Mouse (Mus musculus): ENCODE data around the gene Haus2. TPM values are rescaled to one million over a fixed set of nuclear protein-coding genes. Genes with fewer than 3 reads are reported as not detected.
A peak's percentile ranks its signal among the peaks of the same experiment; 100 is the strongest.
"Not testable (repeated sequence)": the region's sequence is repeated elsewhere in the genome, so short reads cannot be mapped to it uniquely, and the experiment has no call there.

The Haus2 gene
- polyA plus RNA-seq, 1 experiment = 6.8 TPM

GRCm38 (mm10) chr2:120567798-120568320, 41.3 kb upstream of the Haus2 start:
- H3K27ac ChIP-seq (ENCODE audit: control insufficient read depth, insufficient read depth, low read depth, low read length, poor library complexity) = peak overlapping the region; percentile 95
- H3K4me3 ChIP-seq (replicated peaks; ENCODE audit: control insufficient read depth, low read depth, low read length) = peak overlapping the region; percentile 99
- no peak for TF ChIP-seq POLR2A (IDR thresholded peaks at IDR 0.05; ENCODE audit: borderline replicate concordance, control insufficient read depth, low read depth, low read length)
- no peak for TF ChIP-seq CTCF (IDR thresholded peaks at IDR 0.05; ENCODE audit: control insufficient read depth, insufficient read depth, low read length)
- under 1% methylated on average over 22 of the region's 22 CpGs for WGBS
- peaks cover 2% of the 10 kb centered on the region; the same call in 1 of the 2 replicates for H3K4me1 ChIP-seq (ENCODE audit: control insufficient read depth, insufficient read depth, low read length)

- Histone ChIP-seq H3K4me3 (replicated peaks; ENCODE audit: control insufficient read depth, low read depth, low read length) (no peak overlapping the region), H3K27ac (ENCODE audit: control insufficient read depth, insufficient read depth, low read depth, low read length, poor library complexity) (no peak overlapping the region), H3K4me1 (ENCODE audit: control insufficient read depth, insufficient read depth, low read length) (peaks cover 2% of the 10 kb centered on the region; the same call in 1 of the 2 replicates)
- no peak for TF ChIP-seq CTCF (IDR thresholded peaks at IDR 0.05; ENCODE audit: control insufficient read depth, insufficient read depth, low read length)
- TF ChIP-seq POLR2A (IDR thresholded peaks at IDR 0.05; ENCODE audit: borderline replicate concordance, control insufficient read depth, low read depth, low read length) = no peak
- WGBS = 85% methylated on average over 3 of the region's 3 CpGs
These were observed 38.1 kb upstream of the Haus2 start for GRCm38 (mm10) chr2:120571081-120571480.

DNA sequence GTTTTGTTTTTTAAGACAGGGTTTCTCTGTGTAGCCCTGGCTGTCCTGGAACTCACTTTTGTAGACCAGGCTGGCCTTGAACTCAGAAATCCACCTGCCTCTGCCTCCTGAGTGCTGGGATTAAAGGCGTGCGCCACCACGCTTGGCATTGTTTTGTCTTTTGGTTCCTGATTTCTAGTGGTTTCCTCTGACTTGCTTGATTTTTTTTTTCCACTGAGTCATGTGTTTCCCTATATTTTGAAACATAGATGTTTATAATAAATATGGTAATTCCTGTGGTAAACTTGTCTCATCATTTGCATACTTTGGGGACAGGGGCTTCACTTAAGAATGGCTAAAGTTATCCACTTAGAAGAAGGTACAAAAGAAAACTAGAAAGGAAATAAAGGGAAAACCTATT, 37.0 kb upstream of the Haus2 start:
- H3K27ac ChIP-seq (ENCODE audit: control insufficient read depth, insufficient read depth, low read depth, low read length, poor library complexity); H3K4me3 ChIP-seq (replicated peaks; ENCODE audit: control insufficient read depth, low read depth, low read length); H3K4me1 ChIP-seq (ENCODE audit: control insufficient read depth, insufficient read depth, low read length): not testable (repeated sequence)
- 52% methylated on average over 3 of the region's 3 CpGs for WGBS

GRCm38 (mm10) chr2:120575121-120575520, 34.1 kb upstream of the Haus2 start:
- H3K4me3 ChIP-seq (replicated peaks; ENCODE audit: control insufficient read depth, low read depth, low read length) = no peak overlapping the region
- 53% methylated on average over 3 of the region's 3 CpGs for WGBS
- TF ChIP-seq POLR2A (IDR thresholded peaks at IDR 0.05; ENCODE audit: borderline replicate concordance, control insufficient read depth, low read depth, low read length) (no peak), CTCF (IDR thresholded peaks at IDR 0.05; ENCODE audit: control insufficient read depth, insufficient read depth, low read length) (no peak)
- peaks cover 2% of the 10 kb centered on the region; the same call in 1 of the 2 replicates for H3K4me1 ChIP-seq (ENCODE audit: control insufficient read depth, insufficient read depth, low read length)
- H3K27ac ChIP-seq (ENCODE audit: control insufficient read depth, insufficient read depth, low read depth, low read length, poor library complexity) = no peak overlapping the region

GRCm38 (mm10) chr2:120575978-120576377, 33.2 kb upstream of the Haus2 start:
- no peak overlapping the region for H3K27ac ChIP-seq (ENCODE audit: control insufficient read depth, insufficient read depth, low read depth, low read length, poor library complexity)
- 46% methylated on average over 2 of the region's 2 CpGs for WGBS
- TF ChIP-seq POLR2A (IDR thresholded peaks at IDR 0.05; ENCODE audit: borderline replicate concordance, control insufficient read depth, low read depth, low read length) (no peak), CTCF (IDR thresholded peaks at IDR 0.05; ENCODE audit: control insufficient read depth, insufficient read depth, low read length) (no peak)
- no peak overlapping the region for H3K4me3 ChIP-seq (replicated peaks; ENCODE audit: control insufficient read depth, low read depth, low read length)
- H3K4me1 ChIP-seq (ENCODE audit: control insufficient read depth, insufficient read depth, low read length) = peaks cover 2% of the 10 kb centered on the region; the same call in 1 of the 2 replicates

DNA sequence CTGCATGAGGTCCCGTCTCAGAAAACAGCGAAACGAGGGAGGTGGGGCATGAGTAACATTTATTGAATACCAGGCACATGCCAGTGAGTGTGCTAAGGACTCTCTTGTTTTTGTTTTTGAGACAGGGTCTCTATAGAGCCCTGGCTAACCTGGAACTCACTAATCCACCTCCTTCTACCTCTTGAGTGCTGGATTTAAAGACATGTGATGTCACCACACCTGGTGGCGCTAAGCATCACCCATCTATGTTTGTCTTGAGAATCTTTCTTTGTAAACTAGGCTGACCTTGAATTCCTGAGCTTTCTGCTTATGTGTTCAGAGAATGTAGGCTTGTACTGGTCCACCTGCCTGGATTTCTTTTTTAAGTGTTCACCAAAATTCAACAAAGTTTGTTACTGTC, 31.4 kb upstream of the Haus2 start:
- Histone ChIP-seq H3K4me1 (ENCODE audit: control insufficient read depth, insufficient read depth, low read length) (no peaks in the 10 kb centered on the region; the same call in 1 of the 2 replicates), H3K27ac (ENCODE audit: control insufficient read depth, insufficient read depth, low read depth, low read length, poor library complexity) (peak overlapping the region; percentile 61; the same call in 1 of the 2 replicates)
- 51% methylated on average over 4 of the region's 4 CpGs for WGBS

GRCm38 (mm10) chr2:120578286-120578685, 30.9 kb upstream of the Haus2 start:
- Histone ChIP-seq H3K27ac (ENCODE audit: control insufficient read depth, insufficient read depth, low read depth, low read length, poor library complexity) (peak overlapping the region; percentile 61; the same call in 1 of the 2 replicates), H3K4me1 (ENCODE audit: control insufficient read depth, insufficient read depth, low read length) (no peaks in the 10 kb centered on the region; the same call in 1 of the 2 replicates), H3K4me3 (replicated peaks; ENCODE audit: control insufficient read depth, low read depth, low read length) (no peak overlapping the region)
- TF ChIP-seq POLR2A (IDR thresholded peaks at IDR 0.05; ENCODE audit: borderline replicate concordance, control insufficient read depth, low read depth, low read length) (no peak), CTCF (IDR thresholded peaks at IDR 0.05; ENCODE audit: control insufficient read depth, insufficient read depth, low read length) (no peak)
- WGBS = 7% methylated on average over 5 of the region's 5 CpGs

More for the DNA sequence above, 31.4 kb upstream of the Haus2 start:
- no peak overlapping the region for H3K4me3 ChIP-seq (replicated peaks; ENCODE audit: control insufficient read depth, low read depth, low read length)
- TF ChIP-seq POLR2A (IDR thresholded peaks at IDR 0.05; ENCODE audit: borderline replicate concordance, control insufficient read depth, low read depth, low read length) (no peak), CTCF (IDR thresholded peaks at IDR 0.05; ENCODE audit: control insufficient read depth, insufficient read depth, low read length) (no peak)

- TF ChIP-seq CTCF (IDR thresholded peaks at IDR 0.05; ENCODE audit: control insufficient read depth, insufficient read depth, low read length) (no peak), POLR2A (IDR thresholded peaks at IDR 0.05; ENCODE audit: borderline replicate concordance, control insufficient read depth, low read depth, low read length) (no peak)
- 89% methylated on average over 5 of the region's 5 CpGs for WGBS
- Histone ChIP-seq H3K4me1 (ENCODE audit: control insufficient read depth, insufficient read depth, low read length) (no peaks in the 10 kb centered on the region), H3K27ac (ENCODE audit: control insufficient read depth, insufficient read depth, low read depth, low read length, poor library complexity) (no peak overlapping the region), H3K4me3 (replicated peaks; ENCODE audit: control insufficient read depth, low read depth, low read length) (no peak overlapping the region)
These were observed 19.4 kb upstream of the Haus2 start for GRCm38 (mm10) chr2:120589759-120590158.

- Histone ChIP-seq H3K27ac (ENCODE audit: control insufficient read depth, insufficient read depth, low read depth, low read length, poor library complexity) (no peak overlapping the region), H3K4me1 (ENCODE audit: control insufficient read depth, insufficient read depth, low read length) (no peaks in the 10 kb centered on the region), H3K4me3 (replicated peaks; ENCODE audit: control insufficient read depth, low read depth, low read length) (no peak overlapping the region)
- no peak for TF ChIP-seq CTCF (IDR thresholded peaks at IDR 0.05; ENCODE audit: control insufficient read depth, insufficient read depth, low read length)
- no peak for TF ChIP-seq POLR2A (IDR thresholded peaks at IDR 0.05; ENCODE audit: borderline replicate concordance, control insufficient read depth, low read depth, low read length)
- WGBS = 85% methylated on average over 1 of the region's 1 CpGs
These were observed 17.0 kb upstream of the Haus2 start for GRCm38 (mm10) chr2:120592227-120592626.
